Mouse (Mus musculus): Measurements from ENCODE around the gene Btg2. TPM values are rescaled to one million over a fixed set of nuclear protein-coding genes. Genes with fewer than 3 reads are reported as not detected.
A peak's percentile ranks its signal among the peaks of the same experiment; 100 is the strongest.

Btg2 gene
- polyA plus RNA-seq, 1 experiment, result 481 TPM

DNA sequence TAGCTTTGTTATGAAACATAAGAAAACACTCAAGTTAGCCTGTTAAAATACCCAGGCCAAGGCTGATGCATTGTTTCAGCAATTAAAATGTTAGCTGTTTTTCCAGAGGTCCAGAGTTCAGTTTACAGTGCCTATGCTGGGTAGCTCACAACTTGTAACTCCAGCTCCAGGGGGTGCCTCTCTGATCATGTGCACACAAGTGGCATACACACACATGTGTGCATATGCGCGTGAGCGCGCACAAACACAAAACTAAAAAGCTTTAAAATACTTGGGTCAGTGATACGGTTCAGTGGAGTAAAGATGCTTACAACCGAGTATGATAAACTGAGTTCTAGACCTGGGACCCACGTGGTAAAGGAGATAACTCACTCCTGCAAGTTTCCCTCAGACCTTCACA, 10.2 kb upstream of the Btg2 start:
- TF ChIP-seq CTCF (IDR thresholded peaks at IDR 0.05; ENCODE audit: borderline replicate concordance, control insufficient read depth, extremely low read depth, insufficient read depth, low read length, poor library complexity) (no peak), POLR2A (IDR thresholded peaks at IDR 0.05; ENCODE audit: control insufficient read depth, extremely low read depth, insufficient read depth, low read length, poor library complexity) (no peak)
- H3K4me1 ChIP-seq (replicated peaks; ENCODE audit: control insufficient read depth, insufficient read depth, low read length), result peaks cover 21% of the 10 kb centered on the region
- no peaks in the 10 kb centered on the region for H3K36me3 ChIP-seq (ENCODE audit: control insufficient read depth, insufficient read depth, low read length)
- H3K4me3 ChIP-seq (ENCODE audit: control insufficient read depth, insufficient read depth, low read length), result no peak overlapping the region
- no peak for DNase-seq
- 97% methylated on average over 7 of the region's 7 CpGs for WGBS
- H3K27ac ChIP-seq (ENCODE audit: control insufficient read depth, insufficient read depth, low read length), result no peak overlapping the region
- no peaks in the 10 kb centered on the region for H3K27me3 ChIP-seq (ENCODE audit: control insufficient read depth, insufficient read depth, low read length)

DNA sequence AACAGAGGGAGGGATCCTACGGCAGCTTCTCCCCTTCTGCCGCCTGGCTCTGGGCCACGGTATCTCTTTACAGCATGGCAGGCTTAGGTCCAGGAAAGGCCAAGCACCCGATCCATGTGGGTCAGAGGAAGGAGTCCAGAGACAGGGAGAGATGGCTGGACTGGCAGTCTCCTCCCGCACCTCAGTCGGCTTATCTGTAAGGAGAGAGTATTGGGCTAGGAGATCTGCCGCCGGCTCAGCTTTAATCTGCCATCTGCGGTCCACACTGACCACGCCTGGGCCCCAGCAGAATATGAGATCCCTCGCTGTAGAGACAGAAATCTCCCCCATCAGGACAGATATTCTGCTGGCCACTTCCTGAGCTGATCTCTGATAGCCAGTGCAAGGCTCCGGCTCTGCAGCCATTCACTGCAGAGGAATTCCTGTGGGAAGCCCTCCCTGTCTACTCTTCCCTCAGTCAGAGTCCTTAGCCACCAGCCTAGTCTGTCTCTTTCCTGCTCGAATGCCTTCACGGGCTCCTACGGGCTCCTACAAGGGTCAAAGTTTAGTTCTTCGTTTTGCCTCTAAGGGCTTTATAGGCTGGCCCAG, 8.0 kb upstream of the Btg2 start:
- H3K4me1 ChIP-seq (replicated peaks; ENCODE audit: control insufficient read depth, insufficient read depth, low read length), result peaks cover 17% of the 10 kb centered on the region
- no peak overlapping the region for H3K27ac ChIP-seq (ENCODE audit: control insufficient read depth, insufficient read depth, low read length)
- DNase-seq, result no peak
- no peaks in the 10 kb centered on the region for H3K36me3 ChIP-seq (ENCODE audit: control insufficient read depth, insufficient read depth, low read length)
- 90% methylated on average over 16 of the region's 16 CpGs for WGBS
- H3K27me3 ChIP-seq (ENCODE audit: control insufficient read depth, insufficient read depth, low read length), result no peaks in the 10 kb centered on the region
- no peak overlapping the region for H3K4me3 ChIP-seq (ENCODE audit: control insufficient read depth, insufficient read depth, low read length)
- TF ChIP-seq POLR2A (IDR thresholded peaks at IDR 0.05; ENCODE audit: control insufficient read depth, extremely low read depth, insufficient read depth, low read length, poor library complexity) (no peak), CTCF (IDR thresholded peaks at IDR 0.05; ENCODE audit: borderline replicate concordance, control insufficient read depth, extremely low read depth, insufficient read depth, low read length, poor library complexity) (no peak)

DNA sequence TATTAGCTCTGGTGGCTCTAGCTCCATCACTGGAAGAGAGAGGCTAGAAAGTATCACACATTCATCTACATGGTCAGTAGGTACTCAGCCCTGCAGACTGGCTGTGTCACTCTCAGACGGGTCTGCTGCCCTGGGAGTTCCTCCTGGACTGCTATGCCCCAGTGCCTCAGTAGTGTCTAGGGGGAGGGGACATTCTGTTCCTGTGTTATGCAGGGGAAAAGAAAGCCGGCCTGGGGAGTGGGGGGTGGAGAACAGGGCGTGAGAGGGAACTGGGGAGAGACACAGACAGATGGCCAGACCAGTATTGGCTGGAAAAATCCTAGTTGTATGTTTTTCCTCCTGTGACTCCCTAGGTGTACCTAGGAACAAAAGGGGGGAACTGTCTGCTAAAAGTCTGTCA, 7.1 kb upstream of the Btg2 start:
- Histone ChIP-seq H3K4me1 (replicated peaks; ENCODE audit: control insufficient read depth, insufficient read depth, low read length) (peaks cover 17% of the 10 kb centered on the region), H3K36me3 (ENCODE audit: control insufficient read depth, insufficient read depth, low read length) (no peaks in the 10 kb centered on the region), H3K27ac (ENCODE audit: control insufficient read depth, insufficient read depth, low read length) (no peak overlapping the region), H3K27me3 (ENCODE audit: control insufficient read depth, insufficient read depth, low read length) (no peaks in the 10 kb centered on the region), H3K4me3 (ENCODE audit: control insufficient read depth, insufficient read depth, low read length) (no peak overlapping the region)
- WGBS, result 82% methylated on average over 3 of the region's 3 CpGs
- TF ChIP-seq POLR2A (IDR thresholded peaks at IDR 0.05; ENCODE audit: control insufficient read depth, extremely low read depth, insufficient read depth, low read length, poor library complexity) (no peak), CTCF (IDR thresholded peaks at IDR 0.05; ENCODE audit: borderline replicate concordance, control insufficient read depth, extremely low read depth, insufficient read depth, low read length, poor library complexity) (no peak)
- DNase-seq, result no peak

DNA sequence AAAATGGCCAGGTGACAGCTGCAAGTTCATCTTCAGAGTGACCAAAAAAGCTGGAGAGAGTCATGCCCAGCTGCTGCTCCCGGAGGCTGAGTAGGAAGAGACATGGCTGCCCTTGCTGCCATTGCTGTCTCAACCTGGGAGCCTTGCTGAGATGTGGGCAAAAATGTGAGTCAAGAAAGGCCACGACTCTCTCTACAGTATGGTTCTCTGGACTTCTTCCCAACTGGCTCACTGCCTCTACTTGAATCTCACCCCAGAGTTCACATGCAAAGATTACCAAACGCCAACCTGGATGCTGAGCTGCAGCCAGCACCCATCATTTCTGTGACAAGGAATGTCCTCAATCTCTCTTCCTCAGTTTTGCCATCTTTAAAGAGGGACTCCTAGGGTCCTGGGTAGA, 5.2 kb upstream of the Btg2 start:
- H3K36me3 ChIP-seq (ENCODE audit: control insufficient read depth, insufficient read depth, low read length), result no peaks in the 10 kb centered on the region
- WGBS, result 87% methylated on average over 3 of the region's 3 CpGs
- peaks cover 25% of the 10 kb centered on the region for H3K4me1 ChIP-seq (replicated peaks; ENCODE audit: control insufficient read depth, insufficient read depth, low read length)
- no peak for DNase-seq
- H3K27me3 ChIP-seq (ENCODE audit: control insufficient read depth, insufficient read depth, low read length), result no peaks in the 10 kb centered on the region
- no peak overlapping the region for H3K4me3 ChIP-seq (ENCODE audit: control insufficient read depth, insufficient read depth, low read length)
- H3K27ac ChIP-seq (ENCODE audit: control insufficient read depth, insufficient read depth, low read length), result no peak overlapping the region
- TF ChIP-seq CTCF (IDR thresholded peaks at IDR 0.05; ENCODE audit: borderline replicate concordance, control insufficient read depth, extremely low read depth, insufficient read depth, low read length, poor library complexity), result no peak

DNA sequence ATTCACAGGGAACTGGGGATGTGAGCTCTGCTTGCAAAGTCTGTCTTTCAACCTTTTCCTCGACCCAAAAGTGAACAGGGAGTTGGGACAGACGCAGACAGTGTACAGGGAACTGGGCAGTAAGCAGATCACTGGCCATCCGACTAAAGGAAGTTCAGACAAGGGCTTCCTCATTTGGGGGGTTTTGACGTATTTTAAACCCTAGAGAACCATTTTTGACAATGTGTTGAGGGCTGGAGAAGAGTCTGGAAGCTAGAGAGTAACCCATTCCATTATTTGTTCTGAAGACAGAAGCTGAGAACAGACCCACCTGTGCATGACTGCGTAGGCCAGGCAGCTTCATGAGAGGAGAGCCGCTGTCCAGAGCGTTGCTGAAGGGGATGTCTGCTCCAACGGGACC, 4.8 kb upstream of the Btg2 start:
- 78% methylated on average over 8 of the region's 8 CpGs for WGBS
- Histone ChIP-seq H3K27me3 (ENCODE audit: control insufficient read depth, insufficient read depth, low read length) (no peaks in the 10 kb centered on the region), H3K4me1 (replicated peaks; ENCODE audit: control insufficient read depth, insufficient read depth, low read length) (peaks cover 25% of the 10 kb centered on the region), H3K4me3 (ENCODE audit: control insufficient read depth, insufficient read depth, low read length) (no peak overlapping the region), H3K36me3 (ENCODE audit: control insufficient read depth, insufficient read depth, low read length) (no peaks in the 10 kb centered on the region), H3K27ac (ENCODE audit: control insufficient read depth, insufficient read depth, low read length) (no peak overlapping the region)
- no peak for DNase-seq
- TF ChIP-seq CTCF (IDR thresholded peaks at IDR 0.05; ENCODE audit: borderline replicate concordance, control insufficient read depth, extremely low read depth, insufficient read depth, low read length, poor library complexity) (no peak), POLR2A (IDR thresholded peaks at IDR 0.05; ENCODE audit: control insufficient read depth, extremely low read depth, insufficient read depth, low read length, poor library complexity) (no peak)

DNA sequence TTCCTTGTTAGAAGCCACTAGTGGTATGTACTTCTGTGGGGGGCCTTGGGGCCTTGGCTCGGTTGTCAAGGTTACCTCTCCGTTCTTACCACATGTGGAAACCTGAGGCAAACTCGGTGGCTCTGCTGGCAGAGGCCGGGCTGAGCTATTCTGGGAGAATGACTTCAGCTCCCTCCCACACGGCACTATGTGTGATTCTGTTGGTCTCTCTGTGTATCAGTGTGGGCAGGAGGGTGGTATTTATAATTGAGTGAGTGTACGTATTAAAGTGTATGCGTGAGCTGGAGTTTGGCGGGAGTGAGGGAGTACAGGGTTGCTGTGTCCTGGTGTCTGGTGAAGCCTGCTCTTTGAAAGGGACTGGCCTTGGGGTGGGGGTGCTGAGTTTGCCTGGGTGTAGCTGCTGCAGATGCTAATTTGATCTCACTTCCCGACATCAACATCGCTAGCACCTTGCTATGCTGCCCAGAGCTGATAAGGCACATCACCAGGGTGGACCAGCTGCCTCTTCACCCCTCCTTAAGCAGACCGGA, 4.1 kb upstream of the Btg2 start:
- Histone ChIP-seq H3K4me3 (ENCODE audit: control insufficient read depth, insufficient read depth, low read length) (no peak overlapping the region), H3K27me3 (ENCODE audit: control insufficient read depth, insufficient read depth, low read length) (no peaks in the 10 kb centered on the region), H3K36me3 (ENCODE audit: control insufficient read depth, insufficient read depth, low read length) (no peaks in the 10 kb centered on the region), H3K27ac (ENCODE audit: control insufficient read depth, insufficient read depth, low read length) (no peak overlapping the region), H3K4me1 (replicated peaks; ENCODE audit: control insufficient read depth, insufficient read depth, low read length) (peaks cover 25% of the 10 kb centered on the region)
- no peak for TF ChIP-seq POLR2A (IDR thresholded peaks at IDR 0.05; ENCODE audit: control insufficient read depth, extremely low read depth, insufficient read depth, low read length, poor library complexity)
- TF ChIP-seq CTCF (IDR thresholded peaks at IDR 0.05; ENCODE audit: borderline replicate concordance, control insufficient read depth, extremely low read depth, insufficient read depth, low read length, poor library complexity), result no peak
- peak; percentile 40 for DNase-seq
- WGBS, result 27% methylated on average over 11 of the region's 11 CpGs
